Mouse (Mus musculus) splenic B cell, adult 2 months (primary cell): Measurements from ENCODE around the gene Olfr222.
"Not testable (repeated sequence)": the region's sequence is repeated elsewhere in the genome, so short reads cannot be mapped to it uniquely, and the experiment has no call there.

Experiments
- DNase-seq: peaks from one replicate; pipeline ENCODE4 v3.0.0-alpha.2; 2011; ENCODE audit warnings: low read depth, low spot score
- H3K27me3 ChIP-seq: 2 replicates; pipeline ENCODE4 v1.6.1; 2012; ENCODE audit warnings: mild to moderate bottlenecking, low read length, moderate library complexity, mixed read lengths; ENCODE audit not compliant: control insufficient read depth, poor library complexity, insufficient read depth, severe bottlenecking
- H3K36me3 ChIP-seq: 2 replicates; pipeline ENCODE4 v1.6.1; 2012; ENCODE audit warnings: mild to moderate bottlenecking, low read length, moderate library complexity, mixed read lengths; ENCODE audit not compliant: control insufficient read depth, poor library complexity, insufficient read depth, severe bottlenecking

Gene Olfr222

DNA sequence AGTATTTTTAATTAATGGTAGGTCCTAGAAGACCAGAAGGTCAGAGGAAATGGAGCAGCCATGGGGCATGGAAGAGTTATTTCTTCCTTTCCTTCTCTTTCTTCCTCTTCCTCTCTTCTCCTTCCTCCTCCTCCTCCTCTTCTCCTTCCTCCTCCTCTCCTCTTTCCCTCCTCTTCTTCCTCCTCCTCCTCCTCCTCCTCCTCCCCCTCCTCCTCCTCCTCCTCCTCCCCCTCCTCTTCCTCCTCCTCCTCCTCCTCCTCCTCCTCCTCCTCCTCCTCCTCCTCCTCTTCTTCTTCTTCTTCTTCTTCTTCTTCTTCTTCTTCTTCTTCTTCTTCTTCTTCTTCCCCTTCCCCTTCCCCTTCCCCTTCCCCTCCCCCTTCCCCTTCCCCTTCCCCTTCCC is at the start of gene Olfr222:
Olfr222 (minus strand) TSS at position 101 of the 400 bp plus-strand sequence.
- not testable (repeated sequence) for H3K36me3 ChIP-seq, DNase-seq, H3K27me3 ChIP-seq

GRCm38 (mm10) chr11:59624017-59624630 is 48.1 kb upstream of the Olfr222 start:
- no peaks in the 10 kb centered on the region for H3K27me3 ChIP-seq
- DNase-seq, result peak; percentile 80

DNA sequence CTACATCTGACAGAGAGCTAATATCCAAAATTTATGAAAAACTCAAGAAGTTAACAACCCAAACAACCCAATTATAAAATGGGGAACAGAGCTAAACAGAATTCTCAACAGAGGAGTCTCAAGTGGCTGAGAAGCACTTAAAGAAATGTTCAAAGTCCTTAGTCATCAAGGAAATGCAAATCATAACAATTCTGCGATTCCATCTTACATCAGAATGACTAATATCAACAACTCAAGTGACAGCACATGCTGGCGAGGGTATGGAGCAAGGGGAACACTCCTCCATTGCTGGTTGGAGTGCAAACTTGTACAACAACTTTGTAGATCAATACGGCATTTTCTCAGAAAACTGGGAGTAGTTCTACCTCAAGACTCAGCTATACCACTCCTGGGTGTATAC is 46.2 kb upstream of the Olfr222 start:
- Histone ChIP-seq H3K36me3 (no peaks in the 10 kb centered on the region), H3K27me3 (no peaks in the 10 kb centered on the region)
- no peak for DNase-seq

More at GRCm38 (mm10) chr11:59624017-59624630, 48.1 kb upstream of the Olfr222 start:
- H3K36me3 ChIP-seq, result no peaks in the 10 kb centered on the region

GRCm38 (mm10) chr11:59616986-59617385 is 41.0 kb upstream of the Olfr222 start:
- H3K36me3 ChIP-seq, H3K27me3 ChIP-seq, DNase-seq: not testable (repeated sequence)

- DNase-seq, result no peak
- no peaks in the 10 kb centered on the region for H3K27me3 ChIP-seq
- H3K36me3 ChIP-seq, result no peaks in the 10 kb centered on the region
These were observed 38.1 kb upstream of the Olfr222 start for GRCm38 (mm10) chr11:59614120-59614519.

GRCm38 (mm10) chr11:59611646-59612045 is 35.6 kb upstream of the Olfr222 start:
- no peaks in the 10 kb centered on the region for H3K36me3 ChIP-seq
- DNase-seq, result no peak
- no peaks in the 10 kb centered on the region for H3K27me3 ChIP-seq

- DNase-seq, result no peak
- H3K36me3 ChIP-seq, result no peaks in the 10 kb centered on the region
These were observed 26.3 kb upstream of the Olfr222 start for GRCm38 (mm10) chr11:59602287-59602686.

DNA sequence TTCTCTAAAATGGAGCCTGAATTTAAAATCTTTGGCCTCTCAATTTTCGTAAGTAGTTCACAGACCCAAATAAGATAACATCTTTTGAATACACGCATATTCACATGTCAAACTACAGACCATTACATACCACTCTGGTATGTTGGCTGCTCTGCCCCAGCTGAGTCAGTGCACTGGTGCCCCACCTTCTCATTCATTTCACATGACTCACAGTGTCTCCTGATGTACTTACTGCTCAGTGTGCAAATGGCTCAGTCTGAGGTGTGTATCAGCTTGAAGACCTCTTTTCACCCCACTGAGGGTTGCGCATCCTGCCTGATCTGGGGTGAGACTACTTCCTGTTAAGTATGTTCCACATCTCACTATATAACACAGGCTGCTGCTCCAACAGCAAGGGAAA is 24.8 kb upstream of the Olfr222 start:
- Histone ChIP-seq H3K36me3 (no peaks in the 10 kb centered on the region), H3K27me3 (no peaks in the 10 kb centered on the region; the same call in 1 of the 2 replicates)
- DNase-seq, result no peak

More at GRCm38 (mm10) chr11:59602287-59602686, 26.3 kb upstream of the Olfr222 start:
- H3K27me3 ChIP-seq, result no peaks in the 10 kb centered on the region; the same call in 1 of the 2 replicates

DNA sequence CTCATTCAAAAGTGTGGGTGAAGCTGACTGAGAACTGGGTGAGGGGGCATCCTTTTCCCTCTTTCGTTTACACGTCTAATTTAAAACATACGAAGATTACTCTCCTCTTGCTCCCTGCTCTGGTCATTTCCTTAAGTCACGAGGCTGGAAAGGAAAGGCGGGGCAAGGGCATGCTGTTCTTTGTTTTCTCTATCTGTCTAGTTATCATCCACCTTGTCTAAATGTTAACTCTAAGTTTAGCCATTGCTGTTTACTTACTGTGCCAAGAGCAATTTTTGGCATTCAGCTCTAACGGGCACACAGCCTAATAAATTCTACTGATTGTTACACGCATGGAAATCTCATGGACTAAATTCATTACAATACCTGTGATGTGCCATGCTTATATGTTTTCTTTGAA is 23.2 kb upstream of the Olfr222 start:
- no peaks in the 10 kb centered on the region for H3K36me3 ChIP-seq
- H3K27me3 ChIP-seq, result no peaks in the 10 kb centered on the region; the same call in 1 of the 2 replicates
- DNase-seq, result no peak

DNA sequence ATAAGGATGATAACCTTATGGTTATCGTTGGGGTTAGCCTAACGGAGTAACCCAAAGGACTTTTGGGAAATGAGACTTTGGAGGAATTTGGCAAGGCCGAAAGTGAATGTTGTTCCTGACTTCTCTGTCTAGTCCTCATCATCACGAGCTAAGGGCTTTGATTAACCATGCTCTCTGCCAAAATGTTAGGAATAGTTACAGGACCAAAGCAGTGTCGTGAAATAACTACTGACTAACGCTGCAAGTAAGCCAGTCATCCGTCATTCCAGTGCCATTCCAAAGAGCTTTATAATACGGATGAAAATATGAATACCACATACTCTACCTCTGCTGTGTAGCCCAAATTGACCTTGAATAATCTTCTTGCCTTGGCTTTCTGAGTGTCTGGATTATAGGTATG is 20.9 kb upstream of the Olfr222 start:
- Histone ChIP-seq H3K27me3 (no peaks in the 10 kb centered on the region; the same call in 1 of the 2 replicates), H3K36me3 (no peaks in the 10 kb centered on the region)
- DNase-seq, result no peak

GRCm38 (mm10) chr11:59596091-59596490 is 20.1 kb upstream of the Olfr222 start:
- DNase-seq, result peak; percentile 24
- H3K27me3 ChIP-seq, result no peaks in the 10 kb centered on the region; the same call in 1 of the 2 replicates
- H3K36me3 ChIP-seq, result no peaks in the 10 kb centered on the region

DNA sequence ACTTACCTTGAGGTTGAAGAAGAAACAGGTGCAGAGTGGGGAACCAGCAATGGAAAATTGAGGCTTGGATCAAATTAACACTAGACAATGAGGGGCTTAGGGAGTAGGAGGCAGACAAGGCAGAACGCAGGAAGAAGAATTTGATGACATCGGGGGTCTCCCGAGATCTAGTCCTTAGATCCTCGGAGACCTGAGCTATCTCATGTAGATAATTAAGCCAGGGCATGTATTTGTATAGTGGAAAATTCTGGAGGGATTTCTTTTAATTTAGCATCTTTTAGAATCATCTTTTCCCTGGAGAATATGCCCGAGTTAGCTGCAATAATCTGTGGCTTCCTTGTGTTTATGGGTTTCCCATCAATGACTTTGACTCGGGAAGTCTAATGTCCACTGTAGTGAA is 17.2 kb upstream of the Olfr222 start, which contains the start of gene Olfr223:
Olfr223 (minus strand) TSS at position 101 of the 400 bp plus-strand sequence.
- no peaks in the 10 kb centered on the region for H3K36me3 ChIP-seq
- no peak for DNase-seq
- H3K27me3 ChIP-seq, result no peaks in the 10 kb centered on the region

DNA sequence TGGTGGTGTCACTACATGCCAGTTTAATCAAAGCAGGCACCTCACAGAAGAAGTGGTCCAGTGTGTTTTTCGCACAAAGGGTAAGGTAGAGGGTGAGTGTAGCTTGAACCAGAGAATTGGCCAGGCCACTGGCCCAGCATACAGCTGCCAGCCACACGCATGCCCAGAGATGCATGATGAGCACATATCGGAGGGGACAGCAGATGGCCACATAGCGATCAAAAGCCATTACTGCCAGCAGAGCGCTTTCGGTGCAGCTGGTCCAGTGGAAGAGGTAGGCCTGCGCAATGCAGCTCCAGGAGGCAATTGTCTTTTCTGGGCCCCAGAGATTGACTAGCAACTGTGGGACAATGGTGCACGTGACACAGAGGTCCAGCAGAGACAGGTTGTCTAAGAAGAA is 13.5 kb upstream of the Olfr222 start:
- H3K27me3 ChIP-seq, result no peaks in the 10 kb centered on the region
- DNase-seq, result no peak
- no peaks in the 10 kb centered on the region for H3K36me3 ChIP-seq

- peak; percentile 18 for DNase-seq
- Histone ChIP-seq H3K36me3 (no peaks in the 10 kb centered on the region), H3K27me3 (no peaks in the 10 kb centered on the region)
These were observed 8.5 kb upstream of the Olfr222 start for GRCm38 (mm10) chr11:59584539-59584938.

DNA sequence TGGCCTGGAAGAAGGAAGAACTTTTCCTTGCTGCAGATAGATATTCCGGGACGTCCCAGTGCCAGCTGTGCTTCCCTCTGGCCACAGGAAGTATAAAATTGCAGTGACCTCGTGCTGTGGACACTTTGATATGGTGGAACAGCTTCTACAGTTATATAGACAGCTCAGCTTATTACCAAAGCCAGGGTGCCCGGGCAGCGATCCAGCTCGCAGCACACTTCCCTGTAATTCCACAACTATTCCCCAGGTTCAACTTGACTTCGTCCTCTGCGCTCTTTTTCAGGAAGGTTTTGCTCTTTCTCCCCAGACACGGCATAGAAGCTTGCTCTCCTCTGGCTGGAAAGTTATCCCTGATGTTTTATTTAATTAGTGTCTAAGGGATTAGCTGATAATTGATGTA is 309 bp downstream of the Olfr222 start:
- DNase-seq, result no peak
- H3K27me3 ChIP-seq, result no peaks in the 10 kb centered on the region
- H3K36me3 ChIP-seq, result no peaks in the 10 kb centered on the region

GRCm38 (mm10) chr11:59569306-59569705 is 6.7 kb downstream of the Olfr222 start:
- Histone ChIP-seq H3K27me3 (no peaks in the 10 kb centered on the region), H3K36me3 (no peaks in the 10 kb centered on the region)
- DNase-seq, result peak; percentile 53
